Mouse (Mus musculus) G1E-ER4 (cell line): ENCODE measurements around the gene Map7d1. TPM values are rescaled to one million over a fixed set of nuclear protein-coding genes. Genes with fewer than 3 reads are reported as not detected.

Experiments
- GATA1 ChIP-seq: IDR thresholded peaks from one replicate; pipeline ENCODE4 v1.8.0; 2012; ENCODE audit warnings: low read length, inconsistent platforms
- polyA plus RNA-seq: library from polyadenylated mRNA; stranded (reverse); fragments of >175 nt; gene quantifications from 2 replicates; pipeline ENCODE4 v1.2.3, GENCODE M21; 2012

Map7d1 gene
- polyA plus RNA-seq, 1 experiment = 112 TPM

- no peak for TF ChIP-seq GATA1
Observed at GRCm38 (mm10) chr4:126203336-126203895, 52.7 kb downstream of the Map7d1 start.

GRCm38 (mm10) chr4:126202303-126203181, 53.6 kb downstream of the Map7d1 start, which contains the start of gene Thrap3:
Gene Thrap3 (minus strand): TSS chr4:126202760.
- no peak for TF ChIP-seq GATA1

- no peak for TF ChIP-seq GATA1
Observed at GRCm38 (mm10) chr4:126201514-126202302, 54.4 kb downstream of the Map7d1 start.

- TF ChIP-seq GATA1 = no peak
Observed at GRCm38 (mm10) chr4:126200656-126201055, 55.5 kb downstream of the Map7d1 start.

GRCm38 (mm10) chr4:126200036-126200435, 56.1 kb downstream of the Map7d1 start:
- no peak for TF ChIP-seq GATA1

GRCm38 (mm10) chr4:126199556-126199955, 56.6 kb downstream of the Map7d1 start:
- no peak for TF ChIP-seq GATA1

GRCm38 (mm10) chr4:126197485-126197884, 58.7 kb downstream of the Map7d1 start:
- no peak for TF ChIP-seq GATA1

GRCm38 (mm10) chr4:126194916-126195315, 61.2 kb downstream of the Map7d1 start:
- TF ChIP-seq GATA1 = no peak

- TF ChIP-seq GATA1 = no peak
Observed at GRCm38 (mm10) chr4:126194216-126194615, 61.9 kb downstream of the Map7d1 start.

- TF ChIP-seq GATA1 = no peak
Observed at GRCm38 (mm10) chr4:126190636-126191035, 65.5 kb downstream of the Map7d1 start.

GRCm38 (mm10) chr4:126187096-126187495, 69.0 kb downstream of the Map7d1 start:
- no peak for TF ChIP-seq GATA1

- no peak for TF ChIP-seq GATA1
Observed at GRCm38 (mm10) chr4:126183034-126183433, 73.1 kb downstream of the Map7d1 start.

Other genes with a start within 250 kb of the Map7d1 start
- not detected in 2 replicates for gene Csf3r, start 231.8 kb downstream of the Map7d1 start, polyA plus RNA-seq
- gene Mrps15, start 209.4 kb downstream of the Map7d1 start, polyA plus RNA-seq = 227 and 296 TPM in 2 replicates
- gene Oscp1, start 197.8 kb downstream of the Map7d1 start, polyA plus RNA-seq = 0.13 and 0.54 TPM in 2 replicates
- 10.3 and 12.6 TPM in 2 replicates for gene Lsm10, start 159.7 kb downstream of the Map7d1 start, polyA plus RNA-seq
- gene Stk40, start 152.4 kb downstream of the Map7d1 start, polyA plus RNA-seq = 57.1 and 60.3 TPM in 2 replicates
- gene Eva1b, start 108.6 kb downstream of the Map7d1 start, polyA plus RNA-seq = 0.08 and 0.17 TPM in 2 replicates
- 0.30 and 0.32 TPM in 2 replicates for gene Sh3d21, start 92.9 kb downstream of the Map7d1 start, polyA plus RNA-seq
- gene Thrap3, start 53.6 kb downstream of the Map7d1 start, polyA plus RNA-seq = 203 and 204 TPM in 2 replicates
- 35.1 and 44.0 TPM in 2 replicates for gene Trappc3, start 6.0 kb upstream of the Map7d1 start, polyA plus RNA-seq
- gene Col8a2, start 30.4 kb upstream of the Map7d1 start, polyA plus RNA-seq = not detected in 2 replicates
- gene Adprhl2, start 65.4 kb upstream of the Map7d1 start, polyA plus RNA-seq = 69.4 and 71.2 TPM in 2 replicates
- 0.09 and 0.12 TPM in 2 replicates for gene Tekt2, start 69.3 kb upstream of the Map7d1 start, polyA plus RNA-seq
- 5.6 and 8.1 TPM in 2 replicates for gene Ago3, start 173.2 kb upstream of the Map7d1 start, polyA plus RNA-seq
- gene Ago1, start 212.2 kb upstream of the Map7d1 start, polyA plus RNA-seq = 6.1 and 8.3 TPM in 2 replicates